Mouse (Mus musculus) C2C12 (cell line): ENCODE results near the gene 4933415A04Rik. TPM values are rescaled to one million over a fixed set of nuclear protein-coding genes. Genes with fewer than 3 reads are reported as not detected.

Experiments used
- H3K27me3 ChIP-seq: one replicate; pipeline ENCODE4 v1.6.1; 2011; ENCODE audit not compliant: control insufficient read depth, insufficient read depth, insufficient read length
- H3K36me3 ChIP-seq: one replicate; pipeline ENCODE4 v1.6.1; 2011; ENCODE audit not compliant: control insufficient read depth, insufficient read depth
- H3K4me3 ChIP-seq: one replicate; pipeline ENCODE4 v1.5.1; 2011; ENCODE audit warnings: mild to moderate bottlenecking, control low read depth; ENCODE audit not compliant: poor library complexity, insufficient read depth, severe bottlenecking
- H3K79me2 ChIP-seq: one replicate; pipeline ENCODE4 v1.6.1; 2011; ENCODE audit not compliant: control insufficient read depth, insufficient read depth
- H3K79me3 ChIP-seq: one replicate; pipeline ENCODE4 v1.6.1; 2011; ENCODE audit warnings: low read depth, control low read depth
- H3ac ChIP-seq: one replicate; pipeline ENCODE3; 2011; ENCODE audit warnings: low read depth; ENCODE audit not compliant: control insufficient read depth, insufficient read length
- CEBPB ChIP-seq: IDR thresholded peaks from one replicate; pipeline ENCODE4 v1.6.1; 2011; ENCODE audit warnings: low read depth, mild to moderate bottlenecking, control low read depth, moderate library complexity
- CTCF ChIP-seq: IDR thresholded peaks from one replicate; pipeline ENCODE4 v1.5.1; 2011; ENCODE audit not compliant: control insufficient read depth, insufficient read depth, insufficient read length
- FOSL1 ChIP-seq: IDR thresholded peaks from one replicate; pipeline ENCODE4 v1.8.0; 2011; ENCODE audit warnings: mild to moderate bottlenecking, low read length; ENCODE audit not compliant: poor library complexity, insufficient read depth, severe bottlenecking
- MAX ChIP-seq: IDR thresholded peaks from one replicate; pipeline ENCODE4 v1.6.1; 2011; ENCODE audit warnings: mild to moderate bottlenecking, control low read depth
- MYOD1 ChIP-seq: IDR thresholded peaks from one replicate; pipeline ENCODE4 v1.6.1; 2011; ENCODE audit warnings: low read depth; ENCODE audit not compliant: control insufficient read depth, insufficient read length
- MYOG ChIP-seq: IDR thresholded peaks from one replicate; pipeline ENCODE4 v1.6.1; 2011; ENCODE audit not compliant: control insufficient read depth, insufficient read length; ENCODE audit errors: extremely low read depth
- USF1 ChIP-seq: IDR thresholded peaks from one replicate; pipeline ENCODE4 v1.6.1; 2011; ENCODE audit warnings: low read depth, mild to moderate bottlenecking, control low read depth, moderate library complexity
- polyA plus RNA-seq: library from polyadenylated mRNA; unstranded; fragments of >200 nt; fragmentation: generic; extraction: Trizol; gene quantifications from one replicate; pipeline ENCODE4 v1.2.1, GENCODE M21; 2012; ENCODE audit warnings: missing spikeins

4933415A04Rik gene
- polyA plus RNA-seq, 1 experiment, result 0.04 TPM

DNA sequence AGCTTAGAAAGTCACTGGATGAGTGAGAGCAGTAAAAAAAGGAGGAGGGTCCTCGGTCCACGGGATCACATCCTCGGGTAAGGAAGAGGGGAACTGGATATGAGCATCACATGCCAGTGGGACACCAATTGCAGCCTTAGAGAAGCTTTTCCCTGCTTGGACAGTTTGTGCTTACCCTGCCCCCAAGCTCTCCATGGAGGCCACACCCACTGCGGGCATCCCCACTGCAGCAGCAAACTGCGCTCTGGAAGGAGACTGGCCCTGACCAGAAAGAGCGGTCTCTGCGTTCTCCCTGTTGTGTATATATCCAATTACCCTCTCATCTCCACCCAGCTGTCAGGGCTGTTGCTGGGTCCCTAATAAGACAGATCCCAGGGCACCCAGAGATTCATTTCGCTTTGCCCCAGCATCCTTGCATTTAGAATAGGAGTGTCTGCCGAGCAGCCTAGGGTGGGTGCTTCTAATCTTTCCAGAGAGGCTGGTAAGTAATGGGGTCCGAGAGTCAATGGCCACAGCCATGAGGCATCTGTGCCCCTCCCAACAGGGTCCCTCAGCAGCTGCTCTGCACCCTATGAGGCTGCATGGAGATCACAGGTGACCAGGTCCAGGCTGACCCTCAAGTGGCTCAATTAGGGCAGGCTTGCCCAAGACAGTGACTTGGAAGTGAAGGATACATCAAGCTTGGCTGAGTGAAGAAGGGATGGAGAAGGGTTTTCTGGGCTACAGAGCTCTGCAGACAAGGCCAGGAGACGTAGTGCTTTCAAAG is 8.9 kb upstream of the 4933415A04Rik start:
- Histone ChIP-seq H3K79me2 (no peaks in the 10 kb centered on the region), H3K4me3 (no peak overlapping the region), H3K79me3 (no peaks in the 10 kb centered on the region), H3ac (no peak overlapping the region), H3K36me3 (no peaks in the 10 kb centered on the region), H3K27me3 (peaks cover 14% of the 10 kb centered on the region)
- TF ChIP-seq MAX (no peak), USF1 (no peak), CEBPB (no peak), FOSL1 (no peak), MYOG (no peak), MYOD1 (no peak), CTCF (no peak)

DNA sequence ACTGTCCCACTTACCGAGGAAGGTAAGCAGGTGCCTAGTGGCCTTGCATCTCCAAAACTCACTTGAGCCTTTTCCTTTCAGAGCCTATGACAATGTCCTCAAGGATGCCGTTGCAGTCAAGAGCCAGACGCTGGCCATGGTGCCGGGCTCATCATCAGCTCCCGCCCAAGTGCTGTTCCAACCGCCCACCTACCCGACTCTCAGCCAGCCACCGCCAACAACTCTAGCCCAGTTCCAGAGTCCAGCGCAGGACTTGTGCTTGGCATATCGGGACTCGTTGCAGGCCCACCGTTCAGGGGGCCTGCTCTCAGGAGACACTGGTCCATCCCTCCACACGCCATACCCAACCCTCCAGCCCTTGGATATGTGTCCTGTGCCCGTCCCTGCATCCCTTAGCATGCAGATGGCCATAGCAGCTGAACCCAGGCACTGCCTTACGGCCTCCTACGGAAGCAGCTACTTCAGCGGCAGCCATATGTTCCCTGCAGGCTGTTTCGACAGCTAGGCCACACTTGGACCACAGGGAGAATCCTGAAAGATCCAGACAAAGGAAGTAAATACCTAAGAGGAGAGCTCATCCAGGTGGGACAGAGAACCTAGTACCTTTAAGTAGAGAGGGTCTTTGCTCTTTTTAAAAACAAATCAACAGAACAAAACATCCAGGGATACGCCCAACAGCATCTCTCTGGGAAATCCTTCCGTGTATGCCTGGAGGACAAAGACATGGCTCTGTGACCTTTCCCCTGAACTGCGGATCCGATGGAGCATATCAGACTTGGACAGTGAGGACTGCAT is 1.4 kb upstream of the 4933415A04Rik start:
- H3K27me3 ChIP-seq, result no peaks in the 10 kb centered on the region
- no peaks in the 10 kb centered on the region for H3K36me3 ChIP-seq
- no peaks in the 10 kb centered on the region for H3K79me3 ChIP-seq
- no peak overlapping the region for H3ac ChIP-seq
- H3K79me2 ChIP-seq, result no peaks in the 10 kb centered on the region
- H3K4me3 ChIP-seq, result no peak overlapping the region
- TF ChIP-seq CTCF (no peak), MAX (no peak), MYOG (no peak), CEBPB (no peak), FOSL1 (no peak), USF1 (no peak), MYOD1 (no peak)

DNA sequence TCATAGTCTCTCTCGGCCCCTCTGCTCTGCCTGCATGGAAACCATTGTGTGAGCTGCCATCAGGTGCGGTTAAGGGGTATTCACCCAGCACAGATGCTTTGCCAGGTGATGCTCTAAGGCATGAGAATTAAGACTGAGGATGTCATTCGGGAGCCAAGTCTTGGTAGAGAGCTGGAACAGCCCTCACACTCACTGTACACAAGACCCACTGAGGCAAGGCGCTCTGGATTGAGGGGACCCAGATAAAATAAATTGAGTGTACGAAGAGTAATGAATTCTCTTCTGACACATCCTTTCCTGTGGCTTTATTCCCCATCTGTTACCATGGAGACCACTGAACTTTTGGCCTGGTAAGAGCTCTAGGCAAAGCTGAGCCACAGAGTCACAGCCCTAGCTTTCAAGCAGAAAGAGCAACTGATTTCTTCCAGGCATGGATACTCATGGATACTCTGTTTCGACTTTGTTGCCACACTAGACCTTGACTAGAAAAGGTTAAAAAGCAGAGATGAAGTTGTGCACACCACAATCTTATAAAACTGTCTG is 2.8 kb downstream of the 4933415A04Rik start:
- Histone ChIP-seq H3K79me2 (no peaks in the 10 kb centered on the region), H3ac (no peak overlapping the region)

DNA sequence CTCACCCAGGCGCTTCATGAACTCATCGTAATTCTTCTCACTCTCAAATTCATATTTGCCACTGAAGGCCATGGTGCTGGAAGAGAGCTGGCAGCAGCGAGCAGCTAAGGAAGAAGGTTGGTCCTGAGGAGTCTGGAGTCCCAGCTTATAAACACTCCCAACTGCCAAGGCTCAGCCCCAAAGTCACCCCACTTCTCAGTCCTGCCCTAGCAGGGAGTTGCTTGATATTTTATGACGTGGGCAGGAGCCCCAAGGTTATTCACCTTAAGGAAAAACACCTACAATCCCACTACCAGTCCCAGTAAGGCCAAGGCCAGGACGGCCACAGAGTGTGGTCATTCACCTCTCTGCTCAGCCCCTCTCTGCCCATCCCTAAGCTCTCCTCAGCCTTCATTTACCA is 14.6 kb downstream of the 4933415A04Rik start, which contains the start of gene Fabp6:
Gene Fabp6 (minus strand): TSS at position 101 of the 400 bp plus-strand sequence.
- no peaks in the 10 kb centered on the region for H3K27me3 ChIP-seq
- H3ac ChIP-seq, result no peak within 1 kb of the TSS
- H3K4me3 ChIP-seq, result no peak within 1 kb of the TSS
- H3K36me3 ChIP-seq, result no peaks in the 10 kb centered on the region
- H3K79me2 ChIP-seq, result no peaks in the 10 kb centered on the region
- no peaks in the 10 kb centered on the region for H3K79me3 ChIP-seq
- TF ChIP-seq USF1 (no peak), MAX (no peak), MYOD1 (no peak), FOSL1 (no peak), CEBPB (no peak), CTCF (no peak), MYOG (no peak)

More for the DNA sequence above, 2.8 kb downstream of the 4933415A04Rik start:
- H3K27me3 ChIP-seq, result no peaks in the 10 kb centered on the region
- no peaks in the 10 kb centered on the region for H3K36me3 ChIP-seq
- no peak for TF ChIP-seq FOSL1
- TF ChIP-seq MYOD1, result no peak
- no peak for TF ChIP-seq CTCF
- no peak for TF ChIP-seq MYOG
- no peak for TF ChIP-seq MAX
- TF ChIP-seq CEBPB, result no peak
- no peak for TF ChIP-seq USF1
- no peak overlapping the region for H3K4me3 ChIP-seq
- no peaks in the 10 kb centered on the region for H3K79me3 ChIP-seq

DNA sequence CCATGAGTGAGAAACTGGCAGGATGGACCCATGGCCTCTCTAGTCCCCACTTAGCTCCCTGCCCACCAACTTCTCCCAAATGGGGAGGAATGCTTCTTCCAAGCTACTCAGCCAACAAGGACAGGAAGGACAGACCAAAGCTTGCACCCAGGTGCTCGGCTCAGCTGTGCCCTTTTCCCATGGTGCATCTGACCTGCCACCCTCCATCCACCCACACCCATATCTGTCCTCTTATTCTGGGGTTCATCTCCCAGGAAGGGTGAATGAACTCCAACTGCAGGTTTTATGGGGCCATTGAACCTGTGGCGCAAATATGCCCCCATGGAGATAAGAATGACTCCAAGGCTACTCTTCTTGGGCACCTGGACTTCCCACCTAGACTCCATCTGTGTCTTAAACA is 17.4 kb downstream of the 4933415A04Rik start:
- no peak for TF ChIP-seq FOSL1
- TF ChIP-seq CEBPB, result no peak
- TF ChIP-seq MYOG, result no peak
- no peak for TF ChIP-seq MAX
- no peak for TF ChIP-seq MYOD1
- TF ChIP-seq CTCF, result no peak
- TF ChIP-seq USF1, result no peak

More for the DNA sequence above, 17.4 kb downstream of the 4933415A04Rik start:
- Histone ChIP-seq H3ac (no peak overlapping the region), H3K27me3 (no peaks in the 10 kb centered on the region), H3K4me3 (no peak overlapping the region), H3K79me3 (no peaks in the 10 kb centered on the region), H3K79me2 (no peaks in the 10 kb centered on the region), H3K36me3 (no peaks in the 10 kb centered on the region)
